1 mouse cellular context compared by ENCODE assay signal in genomic region chr11:86583990-86584897, GRCm38 (mm10).
TF ChIP-seq lines count a peak whose summit lies in the region.

No protein-coding gene starts in this region.

TF ChIP-seq in CH12.LX, 34 proteins besides CTCF, POLR2A, EP300 and RAD21 (continued from another document):
- TF ChIP-seq TBP (conservative IDR thresholded peaks at IDR 0.05; ENCODE audit: low read depth, low read length), result no peak; the same call in 1 of the 2 replicates
- TF ChIP-seq ZNF384 (IDR thresholded peaks at IDR 0.05; ENCODE audit: low read depth, low read length), result no peak
- TF ChIP-seq JUN (IDR thresholded peaks at IDR 0.05; ENCODE audit: insufficient read depth, low read depth, low read length), result no peak
- no peak for TF ChIP-seq GABPA (IDR thresholded peaks at IDR 0.05; ENCODE audit: insufficient replicate concordance, low read depth, low read length)
- TF ChIP-seq SIN3A (IDR thresholded peaks at IDR 0.05; ENCODE audit: low read length), result peak; percentile 88; the same call in 1 of the 2 replicates
- TF ChIP-seq PAX5 (IDR thresholded peaks at IDR 0.05; ENCODE audit: low read length), result no peak
- no peak for TF ChIP-seq USF1 (IDR thresholded peaks at IDR 0.05; ENCODE audit: low read depth, low read length)
- no peak for TF ChIP-seq USF2 (conservative IDR thresholded peaks at IDR 0.05; ENCODE audit: low read depth, low read length)
- TF ChIP-seq CHD2 (IDR thresholded peaks at IDR 0.05; ENCODE audit: low read length), result peak; percentile 26; the same call in 1 of the 2 replicates
- no peak for TF ChIP-seq TCF12 (IDR thresholded peaks at IDR 0.05; ENCODE audit: low read depth, low read length)
- TF ChIP-seq CHD1 (IDR thresholded peaks at IDR 0.05; ENCODE audit: low read depth, low read length), result peak; percentile 94
- peak; percentile 83 for TF ChIP-seq MAX (IDR thresholded peaks at IDR 0.05; ENCODE audit: low read length)
- no peak for TF ChIP-seq ETS1 (conservative IDR thresholded peaks at IDR 0.05; ENCODE audit: low read depth, low read length)
